Mouse (Mus musculus): ENCODE measurements around the gene Olfr456. TPM values are rescaled to one million over a fixed set of nuclear protein-coding genes. Genes with fewer than 3 reads are reported as not detected.
"Not testable (repeated sequence)": the region's sequence is repeated elsewhere in the genome, so short reads cannot be mapped to it uniquely, and the experiment has no call there.

Gene Olfr456
- not detected in 2 replicates for polyA plus RNA-seq (2012; rRNA removed)

DNA sequence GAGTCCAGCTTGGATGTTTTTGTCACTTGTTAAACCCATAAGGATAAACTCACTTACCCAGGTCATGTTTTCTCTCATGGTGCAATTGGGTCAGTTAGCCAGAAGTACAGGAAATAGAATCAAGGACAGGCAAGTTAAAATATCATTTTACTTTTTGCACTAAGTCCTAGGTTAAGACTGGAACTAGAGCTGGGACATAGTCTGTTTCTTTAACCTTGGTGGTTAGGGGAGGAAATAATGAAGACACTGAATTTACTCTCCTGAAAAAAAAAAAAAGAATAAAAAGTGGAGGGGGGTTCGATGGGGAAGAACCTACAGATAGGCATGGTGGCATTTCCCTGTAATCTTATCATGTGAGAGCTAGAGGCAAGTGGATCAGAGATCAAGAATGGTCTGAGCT lies at the start of gene Olfr456:
Olfr456 (minus strand) TSS at position 101 of the 400 bp plus-strand sequence.
- H3K4me1 ChIP-seq (ENCODE audit: control insufficient read depth, insufficient read depth, low read length): no peaks in the 10 kb centered on the region
- no peaks in the 10 kb centered on the region for H3K36me3 ChIP-seq (ENCODE audit: control insufficient read depth, insufficient read depth, low read length)
- no peak for DNase-seq
- H3K27me3 ChIP-seq (replicated peaks; ENCODE audit: control insufficient read depth, insufficient read depth, low read length): no peaks in the 10 kb centered on the region
- no peak within 1 kb of the TSS for H3K4me3 ChIP-seq (ENCODE audit: insufficient read depth, low read depth, low read length)
- H3K27ac ChIP-seq (ENCODE audit: insufficient read depth, low read depth, low read length): no peak within 1 kb of the TSS
- TF ChIP-seq CTCF (conservative IDR thresholded peaks at IDR 0.05; ENCODE audit: insufficient read depth, insufficient read length, low read depth, low read length): no peak
- no peak for TF ChIP-seq POLR2A (IDR thresholded peaks at IDR 0.05; ENCODE audit: low read depth, low read length)
- WGBS: 83% methylated on average over 1 of the region's 1 CpGs

DNA sequence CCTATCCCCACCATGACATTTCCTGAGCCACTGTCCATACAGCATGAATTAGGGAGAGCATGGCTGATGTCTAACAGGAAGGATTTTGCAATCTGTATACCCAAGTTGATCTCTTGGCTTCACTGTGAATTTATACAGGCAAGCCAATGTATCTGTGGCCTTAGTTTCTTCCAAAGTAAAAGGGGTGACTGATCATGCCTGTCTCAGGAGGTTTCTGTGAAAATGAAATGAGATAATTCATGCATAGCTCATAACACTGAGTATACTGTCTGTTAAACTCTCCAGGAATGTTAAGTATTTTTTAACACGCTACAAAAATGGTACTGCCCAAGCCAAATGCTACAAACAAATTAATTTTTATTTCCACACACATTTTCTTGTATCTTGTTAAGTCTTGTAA lies 26.4 kb upstream of the Olfr456 start:
- DNase-seq: no peak
- Histone ChIP-seq H3K4me3 (ENCODE audit: insufficient read depth, low read depth, low read length) (no peak overlapping the region), H3K4me1 (ENCODE audit: control insufficient read depth, insufficient read depth, low read length) (no peaks in the 10 kb centered on the region), H3K36me3 (ENCODE audit: control insufficient read depth, insufficient read depth, low read length) (no peaks in the 10 kb centered on the region), H3K27ac (ENCODE audit: insufficient read depth, low read depth, low read length) (no peak overlapping the region), H3K27me3 (replicated peaks; ENCODE audit: control insufficient read depth, insufficient read depth, low read length) (no peaks in the 10 kb centered on the region)
- 60% methylated on average over 1 of the region's 1 CpGs for WGBS
- TF ChIP-seq POLR2A (IDR thresholded peaks at IDR 0.05; ENCODE audit: low read depth, low read length) (no peak), CTCF (conservative IDR thresholded peaks at IDR 0.05; ENCODE audit: insufficient read depth, insufficient read length, low read depth, low read length) (no peak)

DNA sequence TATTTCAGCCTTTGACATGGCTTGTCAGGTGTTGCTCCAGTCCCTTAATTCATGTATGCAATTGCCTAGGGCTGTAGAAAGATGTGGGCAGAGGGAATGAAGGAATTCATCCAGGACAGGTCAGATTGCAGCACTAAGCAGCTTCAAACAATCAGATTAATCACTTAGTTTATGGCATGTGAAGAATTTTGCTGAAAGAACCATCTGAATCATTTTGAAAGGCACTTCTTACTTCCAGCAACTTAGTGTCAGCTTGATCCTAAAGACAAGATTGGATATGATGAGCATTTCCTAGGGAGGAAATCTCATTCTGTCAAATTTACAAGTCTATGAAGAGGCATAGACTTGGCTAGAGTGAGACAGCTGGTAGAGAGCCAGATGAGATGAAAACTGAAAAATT lies 22.3 kb upstream of the Olfr456 start:
- no peaks in the 10 kb centered on the region for H3K4me1 ChIP-seq (ENCODE audit: control insufficient read depth, insufficient read depth, low read length)
- no peaks in the 10 kb centered on the region for H3K27me3 ChIP-seq (replicated peaks; ENCODE audit: control insufficient read depth, insufficient read depth, low read length)
- no peak for TF ChIP-seq CTCF (conservative IDR thresholded peaks at IDR 0.05; ENCODE audit: insufficient read depth, insufficient read length, low read depth, low read length)
- TF ChIP-seq POLR2A (IDR thresholded peaks at IDR 0.05; ENCODE audit: low read depth, low read length): no peak
- H3K36me3 ChIP-seq (ENCODE audit: control insufficient read depth, insufficient read depth, low read length): no peaks in the 10 kb centered on the region
- DNase-seq: no peak
- no peak overlapping the region for H3K27ac ChIP-seq (ENCODE audit: insufficient read depth, low read depth, low read length)
- H3K4me3 ChIP-seq (ENCODE audit: insufficient read depth, low read depth, low read length): no peak overlapping the region

DNA sequence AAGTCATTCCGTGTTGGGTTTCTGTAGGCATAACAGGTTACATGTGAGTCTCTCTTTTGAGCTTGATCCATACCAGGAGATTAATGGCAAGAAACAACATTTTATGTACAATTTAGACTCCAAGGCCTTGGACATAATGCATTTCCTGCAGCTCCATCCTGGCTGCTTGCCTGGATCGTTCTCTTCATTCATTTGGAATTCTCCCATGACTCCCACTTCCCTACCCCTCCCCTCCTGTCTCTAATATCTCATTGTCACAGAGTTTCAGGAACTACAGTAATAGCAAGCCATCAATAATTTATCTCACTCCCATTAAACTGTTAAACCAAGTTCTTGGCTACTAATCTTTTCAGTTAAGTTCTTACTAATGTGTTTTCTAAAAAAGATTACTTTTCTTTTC lies 16.5 kb upstream of the Olfr456 start:
- no peaks in the 10 kb centered on the region for H3K27me3 ChIP-seq (replicated peaks; ENCODE audit: control insufficient read depth, insufficient read depth, low read length)
- 44% methylated on average over 2 of the region's 2 CpGs for WGBS
- H3K4me3 ChIP-seq (ENCODE audit: insufficient read depth, low read depth, low read length): no peak overlapping the region
- peak; percentile 17 for DNase-seq
- H3K27ac ChIP-seq (ENCODE audit: insufficient read depth, low read depth, low read length): no peak overlapping the region
- no peaks in the 10 kb centered on the region for H3K36me3 ChIP-seq (ENCODE audit: control insufficient read depth, insufficient read depth, low read length)
- no peak for TF ChIP-seq POLR2A (IDR thresholded peaks at IDR 0.05; ENCODE audit: low read depth, low read length)
- no peak for TF ChIP-seq CTCF (conservative IDR thresholded peaks at IDR 0.05; ENCODE audit: insufficient read depth, insufficient read length, low read depth, low read length)
- no peaks in the 10 kb centered on the region for H3K4me1 ChIP-seq (ENCODE audit: control insufficient read depth, insufficient read depth, low read length)

DNA sequence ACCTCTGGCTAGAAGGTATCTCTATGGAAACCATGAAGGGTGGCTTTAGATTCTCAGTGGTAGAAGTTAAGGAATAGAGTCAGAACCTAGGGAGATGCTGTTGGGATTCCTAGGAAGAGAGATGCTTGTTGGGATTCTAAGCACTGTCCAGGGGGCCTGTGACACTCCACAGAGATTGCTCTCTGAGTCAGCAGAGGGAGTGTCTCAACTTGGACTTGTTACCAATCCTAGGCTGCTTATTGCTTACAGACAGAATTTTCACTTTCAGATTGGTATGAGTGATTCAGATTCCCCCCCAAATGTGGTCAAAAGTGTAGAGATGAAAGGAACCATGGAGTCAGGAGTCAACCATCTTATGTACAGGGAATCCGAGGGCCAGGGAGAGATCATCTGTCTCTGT lies 2.7 kb upstream of the Olfr456 start:
- DNase-seq: no peak
- 72% methylated on average over 1 of the region's 1 CpGs for WGBS
- Histone ChIP-seq H3K27me3 (replicated peaks; ENCODE audit: control insufficient read depth, insufficient read depth, low read length) (no peaks in the 10 kb centered on the region), H3K36me3 (ENCODE audit: control insufficient read depth, insufficient read depth, low read length) (no peaks in the 10 kb centered on the region), H3K27ac (ENCODE audit: insufficient read depth, low read depth, low read length) (no peak overlapping the region), H3K4me1 (ENCODE audit: control insufficient read depth, insufficient read depth, low read length) (no peaks in the 10 kb centered on the region), H3K4me3 (ENCODE audit: insufficient read depth, low read depth, low read length) (no peak overlapping the region)
- TF ChIP-seq POLR2A (IDR thresholded peaks at IDR 0.05; ENCODE audit: low read depth, low read length) (no peak), CTCF (conservative IDR thresholded peaks at IDR 0.05; ENCODE audit: insufficient read depth, insufficient read length, low read depth, low read length) (no peak)

DNA sequence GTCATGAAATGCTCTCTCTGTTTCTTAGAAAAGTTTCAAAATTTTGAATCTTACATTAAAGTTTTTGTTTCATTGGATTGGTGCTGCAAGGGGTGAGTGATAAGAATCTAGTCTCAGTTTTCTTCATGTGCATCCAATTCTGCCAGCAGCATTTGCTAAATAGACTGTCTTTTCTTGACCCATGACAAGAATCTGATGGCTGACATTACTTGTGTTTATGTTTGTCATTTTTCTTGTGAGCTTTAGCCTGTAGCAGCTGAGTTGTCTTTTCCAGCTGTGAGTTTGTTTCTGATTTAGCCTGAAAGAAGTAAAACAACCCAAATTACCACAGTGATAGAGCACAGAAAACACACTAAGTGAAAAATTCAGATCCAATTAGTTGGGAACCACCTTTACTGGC lies 2.4 kb downstream of the Olfr456 start:
- H3K36me3 ChIP-seq (ENCODE audit: control insufficient read depth, insufficient read depth, low read length): no peaks in the 10 kb centered on the region
- H3K27me3 ChIP-seq (replicated peaks; ENCODE audit: control insufficient read depth, insufficient read depth, low read length): no peaks in the 10 kb centered on the region
- H3K4me3 ChIP-seq (ENCODE audit: insufficient read depth, low read depth, low read length): no peak overlapping the region
- no peak for TF ChIP-seq POLR2A (IDR thresholded peaks at IDR 0.05; ENCODE audit: low read depth, low read length)
- no peak for TF ChIP-seq CTCF (conservative IDR thresholded peaks at IDR 0.05; ENCODE audit: insufficient read depth, insufficient read length, low read depth, low read length)
- H3K4me1 ChIP-seq (ENCODE audit: control insufficient read depth, insufficient read depth, low read length): no peaks in the 10 kb centered on the region
- H3K27ac ChIP-seq (ENCODE audit: insufficient read depth, low read depth, low read length): no peak overlapping the region
- DNase-seq: no peak

DNA sequence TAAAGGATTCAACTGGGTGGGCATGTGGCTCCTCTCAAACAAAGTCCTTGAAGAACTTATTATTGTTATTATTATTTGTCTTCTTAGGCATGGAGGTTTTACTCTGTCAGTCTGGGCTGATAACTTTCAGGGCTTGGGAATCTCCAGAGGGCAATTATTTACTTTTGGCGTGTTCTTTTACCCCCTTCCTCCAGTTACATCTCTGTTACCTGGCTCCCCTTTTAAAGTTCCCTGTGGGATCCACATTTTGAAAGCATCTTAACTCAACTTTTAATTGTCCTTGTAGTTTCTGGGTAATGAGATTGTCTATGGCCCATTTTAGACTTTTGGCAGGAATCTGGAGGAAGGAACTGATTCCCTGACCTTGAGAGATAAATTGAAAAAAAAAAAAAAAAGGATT lies 10.8 kb downstream of the Olfr456 start, which contains the start of gene Olfr457:
Olfr457 (minus strand) TSS at position 101 of the 400 bp plus-strand sequence.
- Histone ChIP-seq H3K4me3 (ENCODE audit: insufficient read depth, low read depth, low read length) (no peak within 1 kb of the TSS), H3K4me1 (ENCODE audit: control insufficient read depth, insufficient read depth, low read length) (no peaks in the 10 kb centered on the region), H3K27ac (ENCODE audit: insufficient read depth, low read depth, low read length) (no peak within 1 kb of the TSS), H3K36me3 (ENCODE audit: control insufficient read depth, insufficient read depth, low read length) (no peaks in the 10 kb centered on the region), H3K27me3 (replicated peaks; ENCODE audit: control insufficient read depth, insufficient read depth, low read length) (no peaks in the 10 kb centered on the region)
- TF ChIP-seq CTCF (conservative IDR thresholded peaks at IDR 0.05; ENCODE audit: insufficient read depth, insufficient read length, low read depth, low read length): no peak
- no peak for TF ChIP-seq POLR2A (IDR thresholded peaks at IDR 0.05; ENCODE audit: low read depth, low read length)
- WGBS: 74% methylated on average over 1 of the region's 1 CpGs
- no peak for DNase-seq

DNA sequence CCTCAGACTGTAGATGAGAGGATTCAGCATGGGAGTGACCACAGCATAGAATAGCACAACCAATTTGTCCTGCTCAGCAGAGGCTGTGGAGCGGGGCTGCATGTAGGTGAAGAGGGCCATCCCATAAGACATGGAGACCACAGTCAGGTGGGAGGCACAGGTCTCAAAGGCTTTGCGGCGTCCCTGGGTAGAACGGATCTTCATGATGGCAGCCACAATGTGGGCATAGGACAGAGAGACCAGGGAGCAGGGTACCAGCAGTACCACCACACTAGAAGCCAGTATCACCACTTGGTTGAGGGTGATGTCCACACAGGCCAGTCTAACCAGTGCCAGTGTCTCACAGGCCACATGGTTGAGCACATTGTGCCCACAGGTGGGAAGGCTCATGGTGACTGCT lies 15.7 kb downstream of the Olfr456 start:
- H3K4me1 ChIP-seq (ENCODE audit: control insufficient read depth, insufficient read depth, low read length); H3K27ac ChIP-seq (ENCODE audit: insufficient read depth, low read depth, low read length); DNase-seq; H3K27me3 ChIP-seq (replicated peaks; ENCODE audit: control insufficient read depth, insufficient read depth, low read length); H3K36me3 ChIP-seq (ENCODE audit: control insufficient read depth, insufficient read depth, low read length); H3K4me3 ChIP-seq (ENCODE audit: insufficient read depth, low read depth, low read length): not testable (repeated sequence)
- WGBS: 97% methylated on average over 4 of the region's 4 CpGs
